Mouse (Mus musculus): ENCODE results near the gene Gm20390. TPM values are rescaled to one million over a fixed set of nuclear protein-coding genes. Genes with fewer than 3 reads are reported as not detected.

The Gm20390 gene
- 100 to 1,000 TPM; 108 to 113 TPM for total RNA-seq (2021)
- long read RNA-seq, partial matches to known transcripts, result 6 of 13 reads
- long read RNA-seq, other reads (novel, unspliced or antisense), result 7 of 13 reads

DNA sequence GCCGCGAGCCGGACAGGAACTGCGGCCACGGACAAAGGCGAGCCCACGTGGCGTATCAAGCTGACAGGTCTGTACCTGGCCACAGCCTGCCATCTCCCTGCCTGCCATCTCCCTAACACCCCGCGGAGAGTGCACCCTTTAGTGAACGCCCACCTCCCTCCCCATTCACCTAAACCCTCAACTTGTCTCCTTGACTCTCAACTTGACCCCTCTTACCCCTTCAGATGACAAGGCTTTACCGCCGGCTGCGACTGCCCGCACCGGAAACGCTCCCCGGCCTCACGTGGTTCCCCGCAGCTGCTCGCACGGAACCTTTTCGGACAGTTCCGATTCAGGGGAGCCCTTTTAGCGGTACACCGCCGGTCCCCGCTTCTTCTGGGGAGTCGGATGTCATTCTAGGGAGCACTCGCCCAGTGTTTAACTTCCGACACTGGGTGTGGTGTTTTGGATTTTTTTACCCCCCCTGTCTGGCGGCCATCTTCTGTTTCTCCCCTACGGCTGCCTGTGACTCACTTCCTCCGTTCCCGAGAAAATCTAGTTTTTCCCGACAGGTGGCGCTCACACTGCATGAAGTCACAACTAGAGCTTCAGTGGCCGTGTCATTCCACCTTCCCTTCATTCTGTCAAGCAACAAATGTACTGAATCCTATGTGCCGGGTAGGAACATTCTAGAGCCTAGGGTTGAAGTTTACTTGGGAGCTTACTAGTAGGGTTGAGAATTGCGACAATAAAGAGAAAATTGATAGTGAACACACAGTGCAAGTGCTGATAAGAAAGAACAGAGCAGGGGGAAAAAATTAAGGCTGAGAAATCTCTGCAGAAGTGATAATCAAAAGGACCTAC, at the start of gene Gm20390, which contains the start of gene Nme1:
TSS of gene Gm20390 (minus strand) at position 289 of the 843 bp plus-strand sequence.
TSS of gene Nme1 (minus strand) at position 517 of the 843 bp plus-strand sequence.
- DNase-seq (ENCODE audit: low spot score in 2 of 2), result peak; percentile 95 to 99

DNA sequence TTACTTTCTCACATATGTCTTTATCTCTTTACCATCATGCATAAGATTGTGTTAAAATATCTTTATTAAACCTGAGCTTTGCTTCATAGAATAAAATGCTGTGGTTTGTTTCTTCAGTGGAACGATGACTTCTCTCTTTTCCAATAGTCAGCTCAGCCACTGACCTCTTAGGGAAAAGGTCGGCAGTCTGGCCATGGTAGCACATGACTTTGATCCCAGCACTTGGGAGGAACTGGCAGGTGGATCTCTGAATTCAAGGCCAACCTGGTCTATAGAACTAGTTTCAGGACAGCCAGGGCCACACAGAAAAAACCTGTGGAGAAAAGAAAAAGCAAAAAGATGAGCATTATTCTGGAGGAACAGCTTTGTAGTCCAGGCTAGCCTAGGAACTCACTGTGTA, 35.3 kb upstream of the Gm20390 start:
- DNase-seq (ENCODE audit: low spot score in 2 of 2), result no peak

DNA sequence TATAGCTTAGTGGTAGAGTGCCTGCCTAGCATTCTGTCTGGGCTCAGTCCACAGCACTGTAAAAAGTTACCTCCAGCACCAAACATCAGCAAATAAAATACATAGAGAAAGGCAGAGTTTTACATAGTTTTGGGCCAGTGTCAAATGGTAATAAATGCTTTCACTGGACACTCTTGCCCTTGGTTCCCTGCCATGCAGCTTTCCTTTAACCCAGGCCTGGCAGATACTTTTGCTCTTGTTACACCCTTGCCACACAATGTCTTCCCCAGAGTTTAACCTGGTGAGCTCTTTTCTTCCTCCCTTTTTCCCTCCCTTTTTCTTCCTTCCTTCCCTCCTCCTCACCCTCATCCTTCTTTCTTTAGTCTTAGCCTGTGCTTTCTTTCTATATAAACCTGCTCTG, 31.2 kb upstream of the Gm20390 start:
- no peak for DNase-seq (ENCODE audit: low spot score in 2 of 2)

DNA sequence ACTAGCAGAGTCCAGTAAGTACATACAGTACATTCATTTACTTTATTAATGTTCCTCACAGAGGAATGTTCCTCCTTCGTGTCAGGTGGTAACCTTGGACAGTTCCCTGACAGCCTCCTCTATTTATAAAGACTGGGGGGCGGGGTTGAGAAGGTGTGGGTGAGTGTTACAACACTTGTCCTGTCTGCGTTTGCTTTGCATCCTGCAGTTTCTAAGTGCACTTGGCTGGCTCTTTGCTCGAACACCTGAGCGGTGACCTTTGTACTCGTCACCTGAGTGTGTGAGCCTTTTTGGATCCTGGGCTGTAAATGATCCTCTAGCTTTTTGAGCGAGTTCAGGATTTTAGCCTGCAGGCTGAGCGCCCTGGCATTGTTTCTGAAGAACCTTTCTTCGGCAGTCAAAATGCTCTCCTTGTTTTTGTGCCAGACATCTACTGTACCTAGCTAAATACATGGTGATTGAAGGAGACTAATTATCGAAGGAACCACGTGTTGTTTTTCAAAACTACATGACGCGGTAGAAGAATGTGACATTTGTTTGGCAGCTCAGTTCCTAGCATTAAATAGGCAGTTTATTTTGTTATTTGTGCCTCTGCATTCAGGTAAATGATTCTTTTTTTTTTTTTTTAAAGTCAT, 29.2 kb upstream of the Gm20390 start:
- DNase-seq (ENCODE audit: low spot score in 2 of 2), result no peak

DNA sequence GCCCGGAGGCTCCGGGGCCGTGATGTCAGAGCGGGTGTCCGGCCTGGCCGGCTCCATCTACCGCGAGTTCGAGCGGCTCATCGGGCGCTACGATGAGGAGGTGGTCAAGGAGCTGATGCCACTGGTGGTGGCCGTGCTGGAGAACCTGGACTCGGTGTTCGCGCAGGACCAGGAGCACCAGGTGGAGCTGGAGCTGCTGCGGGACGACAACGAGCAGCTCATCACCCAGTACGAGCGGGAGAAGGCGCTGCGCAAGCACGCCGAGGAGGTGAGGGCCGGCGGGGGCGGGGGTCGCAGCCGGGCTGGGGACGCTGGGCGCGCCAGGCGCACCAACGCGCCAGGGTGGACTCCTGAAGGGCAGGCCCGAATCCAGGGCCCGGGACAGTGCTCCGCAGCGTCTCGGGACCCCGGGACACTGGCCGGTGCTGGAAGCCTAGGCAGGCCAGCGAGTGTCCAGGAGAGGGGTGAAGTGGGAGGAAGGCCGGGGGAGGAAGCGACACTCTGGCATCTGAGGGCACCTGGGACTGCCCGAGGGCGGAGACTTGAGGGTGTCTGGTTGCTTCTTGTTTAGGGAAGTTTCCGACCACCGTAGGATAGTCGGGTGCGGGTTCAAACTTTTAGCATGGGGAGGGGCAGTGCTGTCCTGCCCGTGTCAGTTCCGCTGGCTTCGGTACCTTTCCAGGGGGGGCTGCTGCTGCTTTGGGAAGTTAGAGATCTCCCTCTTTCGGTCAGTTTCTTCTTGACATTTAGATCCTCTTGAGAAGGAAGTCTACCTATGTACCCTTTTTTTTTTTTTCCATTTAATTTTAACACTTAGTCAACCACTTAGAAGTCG, 28.4 kb upstream of the Gm20390 start:
- peak in 1 of 2 experiments; percentile 45 for DNase-seq (ENCODE audit: low spot score in 2 of 2)

DNA sequence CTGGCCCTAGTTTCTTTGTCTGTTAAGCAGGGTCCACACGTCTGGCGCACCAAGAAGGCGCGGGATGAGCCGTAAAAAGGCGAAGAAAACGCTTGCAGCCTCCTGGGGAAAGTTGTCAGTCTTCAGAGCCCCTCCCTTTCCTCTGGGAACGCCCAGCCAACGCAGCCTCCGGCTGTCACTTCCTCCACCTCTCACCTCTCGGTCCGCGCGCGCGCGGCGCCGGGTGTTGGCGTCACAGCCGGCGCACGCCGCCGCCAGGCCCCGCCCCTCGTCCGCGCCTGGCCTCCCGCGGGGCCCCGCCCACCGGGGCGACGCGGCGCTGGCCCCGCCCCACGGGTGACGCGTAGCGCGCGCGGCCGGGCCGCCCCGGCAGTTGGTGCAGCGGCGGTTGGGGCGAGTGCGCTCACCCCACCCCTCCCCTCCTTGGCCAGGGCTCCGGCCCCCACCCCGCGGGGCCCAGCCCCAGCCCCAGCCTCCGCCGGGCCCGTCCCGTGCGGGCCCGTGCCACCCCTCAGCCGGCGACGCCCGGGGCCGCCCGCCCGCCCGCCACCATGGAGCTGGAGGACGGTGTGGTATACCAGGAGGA, 27.7 kb upstream of the Gm20390 start, which contains the start of gene Spag9:
TSS of gene Spag9 (plus strand) at position 372 of the 586 bp plus-strand sequence.
- peak; percentile 89 to 95 for DNase-seq (ENCODE audit: low spot score in 2 of 2)

DNA sequence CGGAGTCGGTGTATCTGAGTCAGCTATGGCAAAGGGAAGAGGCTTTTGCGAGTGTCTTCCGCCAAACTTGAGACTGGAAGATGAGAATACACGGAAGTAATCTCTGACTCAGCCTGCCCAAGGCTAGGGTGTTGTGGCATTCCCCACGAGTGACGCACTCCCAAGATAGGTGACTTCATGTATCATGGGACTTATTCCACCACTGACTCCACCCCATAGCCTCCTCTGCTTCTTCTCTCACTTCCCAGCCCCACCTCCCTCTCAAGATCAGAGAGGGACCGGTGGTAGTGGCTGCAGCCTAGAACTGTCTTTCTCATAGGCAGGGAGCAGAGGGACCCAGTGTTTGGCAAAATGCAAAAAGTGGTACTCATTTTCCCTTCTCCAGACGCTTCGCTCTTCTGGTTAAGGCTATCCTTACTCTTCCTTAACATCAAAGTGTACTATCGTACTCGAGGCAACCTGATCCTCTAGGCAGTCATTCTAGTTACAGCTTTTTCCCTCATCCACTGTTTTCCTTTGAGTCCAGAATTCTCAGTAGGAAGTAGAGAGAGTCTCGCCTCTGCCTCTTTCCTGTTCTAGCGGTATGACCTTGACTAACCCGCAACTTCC, 27.1 kb upstream of the Gm20390 start:
- peak; percentile 69 to 78 for DNase-seq (ENCODE audit: low spot score in 2 of 2)

DNA sequence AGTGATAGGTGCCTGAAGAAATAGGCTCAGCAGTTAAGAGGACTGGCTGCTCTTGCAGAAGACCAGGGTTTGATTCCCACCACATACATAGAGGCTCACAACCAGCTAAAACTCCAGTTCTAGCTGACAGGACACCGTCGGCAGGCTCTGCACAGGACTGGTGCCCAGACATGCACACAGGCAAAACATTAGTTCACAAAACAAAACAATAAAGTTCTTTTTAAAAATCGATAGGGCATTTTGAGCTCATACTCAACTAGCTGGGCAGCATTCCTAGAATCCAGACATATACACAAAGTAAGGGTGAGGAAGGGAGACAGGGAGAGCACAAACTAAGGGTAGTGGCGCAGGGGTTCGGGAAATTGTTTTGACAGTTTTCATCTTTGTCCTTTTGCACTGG, 26.4 kb upstream of the Gm20390 start:
- no peak for DNase-seq (ENCODE audit: low spot score in 2 of 2)

DNA sequence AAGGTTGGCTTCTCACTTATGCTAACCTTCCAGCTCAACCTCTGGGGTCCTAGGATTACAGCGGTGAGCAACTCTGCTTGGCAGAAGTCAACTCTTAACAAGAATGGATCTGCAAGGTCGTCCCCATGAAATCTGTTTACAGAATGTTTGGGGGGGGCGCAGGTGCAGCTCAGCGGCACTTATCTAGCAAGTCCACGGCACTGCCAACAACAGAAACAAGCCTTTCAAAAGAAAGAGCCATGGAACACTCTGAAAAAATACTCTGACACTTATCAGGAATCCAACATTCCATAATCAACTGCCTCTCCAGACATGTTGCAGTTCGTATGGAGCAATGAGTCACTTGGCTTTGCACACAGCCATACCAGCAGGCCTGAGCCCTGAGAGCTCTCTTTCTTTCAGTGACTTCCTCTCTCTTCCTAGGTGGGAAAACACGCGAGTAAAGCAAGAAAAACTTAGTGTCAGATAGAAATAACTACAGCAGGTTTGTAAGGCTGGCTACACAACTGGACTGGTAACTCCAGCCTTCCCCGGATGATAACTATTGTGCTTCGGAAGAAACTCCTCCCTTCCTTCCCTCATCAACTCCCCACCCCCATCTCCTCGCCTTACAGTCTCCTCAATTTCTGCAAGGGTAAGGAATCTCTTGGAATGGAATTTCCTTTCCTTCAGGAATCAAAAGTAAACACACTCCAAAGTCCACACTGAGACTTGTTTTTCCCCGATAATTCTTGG, 20.4 kb upstream of the Gm20390 start:
- no peak for DNase-seq (ENCODE audit: low spot score in 2 of 2)

DNA sequence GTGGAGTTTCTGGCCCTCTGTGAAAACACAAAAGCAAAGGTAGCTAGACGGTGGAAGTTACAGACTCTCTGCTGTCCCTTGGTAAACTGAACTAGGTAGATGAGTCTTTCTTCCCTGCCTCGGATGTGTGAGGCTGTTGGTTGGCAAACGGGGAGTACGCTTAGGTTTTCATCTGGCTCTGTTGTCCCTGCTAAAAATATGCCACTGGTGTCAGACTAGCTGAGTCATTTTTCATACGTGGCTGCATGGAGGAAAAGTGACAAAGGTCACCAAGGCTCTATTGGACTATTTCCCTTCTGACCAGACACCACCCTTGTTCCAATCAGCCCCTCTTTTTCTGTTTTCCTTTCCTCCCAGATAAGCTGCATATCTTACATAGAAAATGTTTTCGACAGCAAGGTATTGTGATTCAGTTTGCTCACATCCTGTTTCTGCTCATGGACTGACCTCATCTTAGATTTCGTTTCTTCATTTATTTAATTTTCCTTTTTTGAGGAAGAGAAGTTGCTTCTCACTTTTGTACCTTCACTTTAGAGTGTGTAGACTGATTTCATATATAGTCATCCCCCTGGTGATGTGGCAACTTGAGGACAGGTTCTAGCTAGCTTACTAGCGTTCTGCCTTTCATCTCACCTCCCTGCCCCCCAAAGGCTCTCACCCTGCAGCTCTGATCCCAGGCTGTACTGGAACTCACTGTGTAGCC, 19.7 kb upstream of the Gm20390 start:
- DNase-seq (ENCODE audit: low spot score in 2 of 2), result no peak

DNA sequence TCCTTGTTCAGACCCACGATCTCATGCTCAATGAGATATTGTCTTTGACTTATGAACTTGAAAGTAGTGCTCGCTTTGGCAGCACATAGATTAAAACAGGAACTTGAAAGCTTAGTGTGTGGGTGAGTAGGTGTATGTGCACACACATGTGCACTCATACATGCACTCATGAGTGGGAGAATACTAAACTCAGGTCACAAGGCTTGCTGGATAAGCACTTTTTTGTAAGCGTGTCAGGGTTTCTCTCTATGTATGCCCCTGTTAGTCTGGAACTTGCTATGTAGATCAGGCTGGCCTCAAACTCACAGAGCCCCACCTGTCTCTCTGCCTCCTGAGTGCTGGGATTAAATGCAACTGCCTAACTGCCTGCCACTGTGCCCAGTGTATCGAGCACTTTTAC, 18.9 kb upstream of the Gm20390 start:
- DNase-seq (ENCODE audit: low spot score in 2 of 2), result no peak

DNA sequence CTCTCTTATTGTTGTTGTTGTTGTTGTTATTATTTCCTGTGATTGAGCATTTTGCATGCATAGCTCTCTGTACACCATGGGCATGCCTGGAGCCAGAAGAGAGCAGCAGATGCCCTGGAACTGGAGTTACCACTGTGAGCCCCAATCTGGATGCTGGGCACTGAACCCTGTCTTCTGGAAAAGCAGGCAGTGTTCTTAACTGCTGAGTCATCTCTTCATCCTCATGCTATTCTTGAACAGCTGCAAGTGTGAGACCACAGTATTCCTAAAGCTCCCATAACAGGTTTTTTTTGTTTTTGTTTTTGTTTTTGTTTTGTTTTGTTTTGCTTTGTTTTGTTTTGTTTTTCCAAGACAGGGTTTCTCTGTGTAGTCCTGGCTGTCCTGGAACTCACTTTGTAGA, 18.2 kb upstream of the Gm20390 start:
- no peak for DNase-seq (ENCODE audit: low spot score in 2 of 2)

DNA sequence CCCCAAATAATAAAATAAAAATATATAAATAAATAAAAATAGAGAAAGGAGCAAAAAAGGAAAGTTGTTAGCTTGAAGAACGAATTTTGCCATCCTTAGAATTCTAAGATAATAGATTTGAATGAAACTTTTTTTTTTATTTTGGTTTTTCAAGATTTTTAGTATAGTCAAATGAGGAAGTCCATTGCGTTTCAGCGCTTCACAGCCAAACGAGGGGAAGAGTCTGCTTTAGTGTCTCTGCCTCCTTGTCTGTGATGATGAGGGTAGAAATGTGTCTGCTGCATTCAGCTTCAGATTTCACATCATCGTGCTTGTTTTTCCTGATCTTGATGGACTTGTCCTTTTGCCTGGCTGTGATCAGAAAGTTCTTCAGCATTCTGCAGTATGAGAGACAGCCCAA, 17.2 kb upstream of the Gm20390 start:
- DNase-seq (ENCODE audit: low spot score in 2 of 2), result no peak

DNA sequence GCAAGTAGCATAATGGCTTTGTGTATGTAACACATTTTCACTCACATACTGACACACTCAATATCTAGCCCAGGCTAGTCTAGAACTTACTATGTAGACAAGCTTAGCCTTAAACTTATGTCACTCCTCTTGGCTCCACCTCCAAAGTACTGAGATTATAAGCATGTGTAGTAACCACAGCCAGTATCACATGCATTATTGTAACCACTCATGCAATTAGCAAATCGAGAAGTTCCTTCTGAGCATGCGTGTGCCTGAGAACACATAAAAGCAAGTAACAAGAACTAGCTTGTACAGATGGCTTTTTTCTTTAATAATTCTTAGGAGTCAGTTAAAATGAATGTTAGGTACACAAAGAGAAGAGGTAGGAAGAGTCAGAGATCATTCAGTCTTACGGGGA, 16.5 kb upstream of the Gm20390 start:
- no peak for DNase-seq (ENCODE audit: low spot score in 2 of 2)

DNA sequence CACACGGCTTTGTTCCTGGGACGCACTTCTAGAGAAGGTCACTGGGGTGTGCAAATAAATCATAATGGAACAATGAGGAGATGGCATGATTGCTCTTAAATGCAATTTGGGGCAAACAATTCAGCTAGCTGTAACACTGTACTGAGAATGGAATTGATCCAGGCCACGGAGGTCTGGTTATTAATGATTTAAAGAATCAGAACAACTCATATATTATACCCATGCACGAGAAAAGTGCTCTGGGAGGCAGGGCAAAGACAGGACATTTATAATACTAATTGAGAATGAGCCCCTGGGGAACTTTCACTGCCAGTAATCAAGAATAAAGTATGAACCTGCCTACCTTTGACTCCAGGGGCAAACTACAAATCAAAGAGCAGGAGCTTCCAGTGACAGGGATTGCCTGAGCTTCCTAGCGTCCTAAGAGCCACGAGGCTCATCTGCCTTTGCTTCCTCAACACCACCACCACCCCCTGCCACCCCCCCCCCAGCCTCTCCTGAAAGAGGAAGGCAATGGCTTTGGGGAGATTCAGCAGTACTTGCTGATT, 11.5 kb upstream of the Gm20390 start:
- no peak for DNase-seq (ENCODE audit: low spot score in 2 of 2)

DNA sequence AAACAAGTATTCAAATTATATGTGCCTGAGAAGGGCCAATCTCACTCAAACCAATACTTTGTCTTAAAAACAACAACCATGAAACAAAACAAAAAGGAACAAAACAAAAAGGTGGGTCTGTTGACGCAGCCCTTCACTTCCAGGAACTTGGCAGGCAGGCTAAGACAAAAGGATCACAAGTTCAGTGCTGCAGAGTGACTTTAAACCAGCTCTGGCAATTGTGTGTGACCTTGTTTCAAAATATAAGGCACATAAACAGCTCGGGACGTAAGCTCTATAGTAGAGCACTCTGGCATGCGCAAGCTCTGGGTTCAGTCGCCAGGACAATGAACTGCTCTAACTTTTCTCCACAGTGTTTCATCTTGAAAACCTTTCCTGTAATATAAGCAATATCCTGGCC, 4.9 kb upstream of the Gm20390 start:
- DNase-seq (ENCODE audit: low spot score in 2 of 2), result no peak

DNA sequence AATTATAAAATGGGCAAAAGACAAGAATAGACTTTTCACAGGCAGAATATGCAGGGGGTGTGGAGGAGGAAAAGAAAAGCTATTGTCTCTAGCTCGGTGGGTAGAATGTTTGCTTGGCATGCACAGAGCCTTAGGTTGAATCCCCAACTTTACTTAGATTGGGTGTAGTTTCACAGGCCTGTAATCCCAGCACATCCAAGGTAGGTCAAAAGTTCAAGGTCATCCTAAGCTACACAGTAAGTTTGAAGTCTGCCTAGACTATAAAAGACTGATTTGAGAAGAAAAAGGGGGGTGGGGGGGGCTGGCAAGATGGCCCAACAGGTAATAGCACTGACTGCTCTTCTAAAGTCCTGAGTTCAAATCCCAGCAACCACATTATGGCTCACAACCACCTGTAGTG, 1.7 kb upstream of the Gm20390 start:
- DNase-seq (ENCODE audit: low spot score in 2 of 2), result no peak

DNA sequence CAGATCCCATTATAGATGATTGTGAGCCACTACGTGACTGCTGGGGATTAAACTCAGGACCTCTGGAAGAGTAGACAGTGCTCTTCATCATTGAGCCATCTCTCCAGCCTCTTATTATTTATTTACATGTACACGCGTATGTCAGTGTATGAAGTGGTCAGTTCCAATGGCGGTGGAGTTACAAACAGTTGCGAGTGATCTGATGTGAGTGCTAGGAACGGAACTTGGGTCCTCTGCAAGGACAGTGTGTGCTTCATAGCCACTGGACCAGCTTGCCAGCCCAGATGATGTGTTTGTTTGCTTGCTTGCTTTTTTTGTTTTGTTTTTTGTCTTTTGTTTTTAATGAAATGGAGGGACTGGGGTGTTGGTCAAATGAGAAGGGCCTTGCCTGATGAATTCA, 1.1 kb upstream of the Gm20390 start:
- DNase-seq (ENCODE audit: low spot score in 2 of 2), result no peak

DNA sequence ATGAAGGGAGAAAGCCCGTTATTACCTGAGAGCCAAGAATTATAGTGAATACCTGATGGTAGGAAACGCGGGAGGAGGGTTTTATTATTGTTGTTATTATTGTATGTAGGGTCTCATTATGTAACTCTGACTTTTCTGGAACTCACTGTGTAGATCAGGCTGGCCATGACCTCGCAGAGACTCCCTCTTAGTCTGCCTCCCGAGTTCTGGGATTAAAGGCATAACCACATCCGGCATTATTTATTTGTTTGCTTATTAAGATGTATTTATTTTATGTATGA, 695 bp upstream of the Gm20390 start:
- DNase-seq (ENCODE audit: low spot score in 2 of 2), result no peak
